Mouse (Mus musculus) liver, postnatal 0 days (tissue): ENCODE data around the gene Lrrc46. TPM values are rescaled to one million over a fixed set of nuclear protein-coding genes. Genes with fewer than 3 reads are reported as not detected.
A peak's percentile ranks its signal among the peaks of the same experiment; 100 is the strongest.

Experiments used
- ATAC-seq: fragments of 200-750 bp; cut with Nextera tagmentation; 2 replicates; pipeline ENCODE4 v1.8.0; 2017; ENCODE audit warnings: mild to moderate bottlenecking, moderate library complexity
- DNase-seq: peaks from one replicate; pipeline ENCODE4 v3.0.0-alpha.2; 2016
- H3K27ac ChIP-seq: fragments of 300-500 bp; sonication (generic); 2 replicates; pipeline ENCODE4 v1.5.1; 2014; ENCODE audit warnings: antibody characterized with exemption, moderate library complexity, mild to moderate bottlenecking, low read depth
- H3K27me3 ChIP-seq: fragments of 300-500 bp; sonication (generic); 2 replicates; pipeline ENCODE4 v1.6.1; 2014; ENCODE audit warnings: low read length, control low read depth, mixed read lengths; ENCODE audit not compliant: insufficient read depth
- H3K36me3 ChIP-seq: fragments of 300-500 bp; sonication (generic); replicated peaks from 2 replicates; pipeline ENCODE4 v1.6.1; 2014; ENCODE audit warnings: mild to moderate bottlenecking, control low read depth, low read length, moderate library complexity, mixed read lengths; ENCODE audit not compliant: insufficient read depth
- H3K4me1 ChIP-seq: fragments of 300-500 bp; sonication (generic); 2 replicates; pipeline ENCODE4 v1.6.1; 2014; ENCODE audit warnings: antibody characterized with exemption, mild to moderate bottlenecking, control low read depth; ENCODE audit not compliant: insufficient read depth
- H3K4me2 ChIP-seq: fragments of 300-500 bp; sonication (generic); 2 replicates; pipeline ENCODE4 v1.6.1; 2014; ENCODE audit warnings: low read depth, mild to moderate bottlenecking, low read length, moderate library complexity, mixed read lengths
- H3K4me3 ChIP-seq: fragments of 300-500 bp; sonication (generic); 2 replicates; pipeline ENCODE4 v1.5.1; 2014; ENCODE audit warnings: low read depth, low read length
- H3K9ac ChIP-seq: fragments of 300-500 bp; sonication (generic); replicated peaks from 2 replicates; pipeline ENCODE4 v1.6.1; 2014; ENCODE audit warnings: mild to moderate bottlenecking, moderate library complexity
- H3K9me3 ChIP-seq: fragments of 300-500 bp; sonication (generic); 2 replicates; pipeline ENCODE4 v1.6.1; 2016; ENCODE audit warnings: mild to moderate bottlenecking, control low read depth, low read length, mixed read lengths
- CTCF ChIP-seq: sonication (generic); IDR thresholded peaks from 2 replicates; pipeline ENCODE4 v1.5.1; 2016; ENCODE audit warnings: antibody characterized with exemption, low read depth
- EP300 ChIP-seq: IDR thresholded peaks from 2 replicates; pipeline ENCODE4 v1.6.1; 2016; ENCODE audit warnings: antibody characterized with exemption, low read depth, mild to moderate bottlenecking
- WGBS: fragments of 180-500 bp; shearing (Covaris S2); extraction: QIAGEN DNeasy Blood & Tissue Kit; methylation state at CpG from one replicate; pipeline ENCODE4 v1.1.7; 2014; ENCODE audit not compliant: insufficient replicate concordance; 5-methylcytosine and 5-hydroxymethylcytosine counted together
- polyA plus RNA-seq: library from polyadenylated mRNA; unstranded; fragments of >200 nt; fragmentation: Nextera tagmentation; extraction: Ambion mirVana; gene quantifications from 2 replicates; pipeline ENCODE4 v1.2.1, GENCODE M21; 2015

The Lrrc46 gene
- polyA plus RNA-seq, 1 experiment from 2014 or later: 0.73 TPM

DNA sequence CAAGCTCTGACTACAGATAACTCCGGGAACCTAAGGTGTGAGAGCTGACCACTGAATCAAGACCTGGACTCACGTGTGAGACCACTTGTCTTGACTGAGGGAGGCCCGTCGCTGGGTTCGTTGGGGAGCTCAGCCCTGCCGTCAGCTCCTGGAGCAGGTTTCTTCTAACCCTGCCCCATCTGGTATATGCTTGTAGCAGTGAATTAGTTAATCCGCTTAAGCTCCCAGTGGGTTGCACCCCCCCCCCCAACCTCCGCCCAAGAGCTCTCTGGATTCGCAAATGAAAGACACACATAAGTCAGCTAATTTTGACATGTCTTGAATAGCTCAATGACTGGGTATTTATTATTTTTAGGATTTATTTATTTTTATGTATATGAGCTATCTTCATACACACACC, 39.1 kb upstream of the Lrrc46 start:
- no peak overlapping the region for H3K4me3 ChIP-seq
- no peak overlapping the region for H3K4me2 ChIP-seq
- no peak overlapping the region for H3K9ac ChIP-seq
- no peaks in the 10 kb centered on the region for H3K9me3 ChIP-seq
- no peaks in the 10 kb centered on the region for H3K4me1 ChIP-seq
- no peak for DNase-seq
- TF ChIP-seq CTCF (no peak), EP300 (no peak)
- H3K36me3 ChIP-seq: no peaks in the 10 kb centered on the region
- 0 out of 2 replicates have a peak, but pooled peaks cover 2% of the 10 kb centered on the region for H3K27me3 ChIP-seq
- H3K27ac ChIP-seq: no peak overlapping the region
- WGBS: 48% methylated on average over 9 of the region's 9 CpGs
- no peak for ATAC-seq

DNA sequence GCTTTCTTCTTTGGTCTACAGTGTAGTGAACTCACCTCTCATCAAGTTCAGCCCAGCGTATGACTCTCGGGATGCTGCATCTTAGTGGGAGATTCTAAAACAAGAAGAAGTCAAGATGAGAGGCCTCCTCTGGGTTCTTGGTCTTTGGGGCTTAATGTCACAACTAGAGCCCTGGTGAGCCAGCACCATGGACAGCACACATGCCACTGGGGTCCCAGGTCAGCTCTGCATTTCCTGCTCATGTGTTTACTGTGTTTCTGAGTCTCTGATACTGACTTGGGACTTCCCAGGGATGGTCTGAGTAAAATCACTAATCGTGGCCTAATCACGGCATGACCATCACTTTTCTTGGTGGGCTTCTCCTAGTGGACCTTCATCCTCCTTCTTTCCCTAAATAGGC, 37.5 kb upstream of the Lrrc46 start:
- no peaks in the 10 kb centered on the region for H3K9me3 ChIP-seq
- TF ChIP-seq EP300 (no peak), CTCF (no peak)
- no peak for ATAC-seq
- no peak overlapping the region for H3K4me3 ChIP-seq
- H3K27me3 ChIP-seq: 0 out of 2 replicates have a peak, but pooled peaks cover 2% of the 10 kb centered on the region
- DNase-seq: peak; percentile 47
- no peak overlapping the region for H3K4me2 ChIP-seq
- 36% methylated on average over 4 of the region's 4 CpGs for WGBS
- H3K27ac ChIP-seq: no peak overlapping the region
- H3K9ac ChIP-seq: no peak overlapping the region
- no peaks in the 10 kb centered on the region for H3K36me3 ChIP-seq
- H3K4me1 ChIP-seq: no peaks in the 10 kb centered on the region

DNA sequence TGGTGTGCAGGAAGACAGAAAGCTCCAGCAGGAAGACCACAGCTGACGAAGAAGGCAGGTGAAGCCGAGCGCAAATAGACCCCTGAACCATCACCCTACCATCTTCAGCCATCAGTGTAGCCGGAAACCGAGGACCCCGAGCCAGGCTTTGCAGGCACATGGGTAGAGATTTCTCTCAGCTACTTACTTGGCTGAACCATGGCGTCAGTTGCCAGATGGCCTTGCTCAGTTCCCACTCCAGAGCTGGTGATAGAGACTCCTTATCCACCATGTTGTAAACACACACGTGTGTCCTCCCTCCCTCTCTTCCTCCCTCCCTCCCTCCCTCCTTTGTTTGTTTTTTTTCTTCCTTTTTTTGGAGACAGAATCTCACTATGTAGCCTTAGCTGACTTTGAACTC, 33.0 kb upstream of the Lrrc46 start:
- Histone ChIP-seq H3K27ac (no peak overlapping the region), H3K36me3 (no peaks in the 10 kb centered on the region), H3K27me3 (no peaks in the 10 kb centered on the region), H3K4me2 (no peak overlapping the region), H3K9ac (no peak overlapping the region), H3K4me1 (no peaks in the 10 kb centered on the region), H3K9me3 (no peaks in the 10 kb centered on the region), H3K4me3 (no peak overlapping the region)
- WGBS: 65% methylated on average over 8 of the region's 8 CpGs
- ATAC-seq: no peak
- no peak for DNase-seq
- TF ChIP-seq EP300: no peak
- no peak for TF ChIP-seq CTCF

DNA sequence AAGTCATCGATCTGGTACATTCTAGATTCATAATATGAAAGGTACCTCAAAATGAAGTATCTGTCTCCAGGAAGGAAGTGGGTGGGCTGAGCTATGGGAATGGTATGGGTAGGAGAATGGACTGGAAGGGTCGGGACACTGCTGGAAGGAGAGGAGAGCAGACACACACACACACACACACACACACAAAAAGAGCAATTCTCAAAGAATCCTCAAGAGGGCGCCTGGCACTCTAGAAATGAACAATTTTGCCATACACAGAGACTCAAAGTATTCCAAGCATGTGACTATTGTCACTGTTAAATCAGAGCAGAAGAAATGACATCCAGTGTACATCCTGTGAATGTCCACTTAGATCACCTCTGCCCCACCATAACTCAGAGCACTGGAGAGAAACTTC, 31.3 kb upstream of the Lrrc46 start:
- ATAC-seq (no peak), DNase-seq (peak; percentile 55)
- Histone ChIP-seq H3K27me3 (no peaks in the 10 kb centered on the region), H3K27ac (no peak overlapping the region), H3K4me3 (no peak overlapping the region), H3K9me3 (no peaks in the 10 kb centered on the region), H3K4me2 (no peak overlapping the region), H3K36me3 (0 out of 2 replicates have a peak, but pooled peaks cover 13% of the 10 kb centered on the region), H3K4me1 (no peaks in the 10 kb centered on the region), H3K9ac (no peak overlapping the region)
- TF ChIP-seq EP300 (no peak), CTCF (peak; percentile 75)
- WGBS: 29% methylated on average over 3 of the region's 3 CpGs

DNA sequence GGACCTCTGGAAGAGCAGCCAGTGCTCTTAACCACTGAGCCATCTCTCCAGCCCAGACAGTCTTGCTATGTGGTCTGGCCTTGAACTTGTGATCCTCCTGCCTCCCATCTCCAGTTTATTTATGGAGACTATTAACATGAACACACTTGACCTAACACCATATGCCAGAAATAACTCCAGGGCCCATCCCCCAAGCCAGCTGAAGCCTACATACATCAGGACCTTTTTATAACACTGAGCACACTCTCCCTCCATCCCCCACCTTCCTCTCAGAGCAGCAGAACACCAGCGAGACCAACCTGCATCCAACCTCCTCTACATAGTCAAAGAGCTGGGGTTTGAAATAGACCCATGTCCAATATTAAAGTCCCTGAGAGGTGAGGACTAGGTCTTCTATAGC, 29.9 kb upstream of the Lrrc46 start:
- no peak overlapping the region for H3K4me2 ChIP-seq
- DNase-seq (no peak), ATAC-seq (no peak)
- H3K4me3 ChIP-seq: no peak overlapping the region
- no peak overlapping the region for H3K27ac ChIP-seq
- H3K9ac ChIP-seq: no peak overlapping the region
- H3K9me3 ChIP-seq: no peaks in the 10 kb centered on the region
- no peaks in the 10 kb centered on the region for H3K4me1 ChIP-seq
- TF ChIP-seq CTCF: no peak
- TF ChIP-seq EP300: no peak
- H3K36me3 ChIP-seq: 0 out of 2 replicates have a peak, but pooled peaks cover 15% of the 10 kb centered on the region
- 60% methylated on average over 1 of the region's 1 CpGs for WGBS
- H3K27me3 ChIP-seq: no peaks in the 10 kb centered on the region

DNA sequence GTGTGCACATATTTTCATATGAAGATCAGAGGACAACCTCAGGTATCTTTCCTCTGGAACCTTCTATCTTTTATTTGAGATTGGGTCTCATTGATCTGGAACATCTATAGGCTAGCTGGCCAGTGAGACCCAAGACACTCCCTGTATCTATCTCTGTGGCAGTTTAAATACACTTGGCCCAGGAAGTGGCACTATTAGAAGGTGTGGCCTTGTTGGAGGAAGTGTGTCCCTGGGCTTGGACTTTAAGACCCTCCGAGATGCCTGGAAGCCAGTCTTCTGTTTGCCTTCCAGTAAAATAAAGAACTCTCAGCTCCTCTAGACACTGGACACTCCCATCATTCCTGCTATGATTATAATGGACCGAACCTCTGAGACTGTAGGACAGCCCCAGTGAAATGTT, 28.6 kb upstream of the Lrrc46 start:
- Histone ChIP-seq H3K9ac (no peak overlapping the region), H3K27ac (no peak overlapping the region), H3K4me3 (no peak overlapping the region), H3K4me2 (no peak overlapping the region), H3K9me3 (no peaks in the 10 kb centered on the region), H3K36me3 (0 out of 2 replicates have a peak, but pooled peaks cover 15% of the 10 kb centered on the region), H3K4me1 (no peaks in the 10 kb centered on the region), H3K27me3 (no peaks in the 10 kb centered on the region)
- DNase-seq: no peak
- no peak for TF ChIP-seq EP300
- no peak for TF ChIP-seq CTCF
- WGBS: 81% methylated on average over 2 of the region's 2 CpGs
- ATAC-seq: no peak

DNA sequence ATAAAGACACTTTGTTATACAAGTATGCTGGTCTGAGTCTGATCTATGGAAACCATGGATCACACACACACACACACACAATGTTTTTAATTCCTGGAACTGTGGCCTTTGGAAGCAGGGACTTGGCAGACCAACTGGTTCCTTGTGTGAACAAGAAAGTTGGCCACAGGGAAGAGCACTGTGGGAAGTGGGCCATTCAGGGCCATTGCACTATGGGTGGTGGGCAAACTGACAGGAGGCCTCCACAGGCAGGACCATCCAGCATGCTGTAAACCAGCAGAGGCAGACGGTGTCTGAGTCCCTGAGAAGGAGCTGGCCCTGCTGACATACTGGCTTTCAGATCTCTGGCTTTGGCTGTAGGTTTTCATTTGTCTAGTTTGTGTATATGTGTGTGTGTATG, 28.1 kb upstream of the Lrrc46 start:
- TF ChIP-seq EP300: no peak
- TF ChIP-seq CTCF: no peak

More for the DNA sequence above, 28.1 kb upstream of the Lrrc46 start:
- 74% methylated on average over 1 of the region's 1 CpGs for WGBS
- Histone ChIP-seq H3K4me2 (no peak overlapping the region), H3K4me1 (no peaks in the 10 kb centered on the region), H3K27ac (no peak overlapping the region), H3K9me3 (no peaks in the 10 kb centered on the region), H3K9ac (no peak overlapping the region), H3K4me3 (no peak overlapping the region), H3K36me3 (0 out of 2 replicates have a peak, but pooled peaks cover 15% of the 10 kb centered on the region), H3K27me3 (no peaks in the 10 kb centered on the region)
- DNase-seq: no peak
- ATAC-seq: no peak
